Mouse (Mus musculus) cortical plate, adult 2 months (tissue): Measurements from ENCODE around the gene Mip.

Experiments used
- CTCF ChIP-seq: fragments of 200-500 bp; IDR thresholded peaks from 2 replicates; pipeline ENCODE4 v1.5.1; 2011; ENCODE audit warnings: mild to moderate bottlenecking, control low read depth, low read length; ENCODE audit not compliant: insufficient read depth; ENCODE audit errors: extremely low read depth
- POLR2A ChIP-seq: fragments of 200-500 bp; IDR thresholded peaks from 2 replicates; pipeline ENCODE4 v1.6.1; 2011; ENCODE audit warnings: mild to moderate bottlenecking, low read length, control low read depth; ENCODE audit not compliant: insufficient read depth; ENCODE audit errors: extremely low read depth

- TF ChIP-seq CTCF (no peak), POLR2A (no peak)
Measured at GRCm38 (mm10) chr10:128250565-128250964, 24.9 kb downstream of the Mip start.
